Mouse (Mus musculus): ENCODE results near the gene Map4. TPM values are rescaled to one million over a fixed set of nuclear protein-coding genes. Genes with fewer than 3 reads are reported as not detected.

The Map4 gene
- polyA plus RNA-seq, 1 experiment from 2014 or later, result 53.9 TPM

DNA sequence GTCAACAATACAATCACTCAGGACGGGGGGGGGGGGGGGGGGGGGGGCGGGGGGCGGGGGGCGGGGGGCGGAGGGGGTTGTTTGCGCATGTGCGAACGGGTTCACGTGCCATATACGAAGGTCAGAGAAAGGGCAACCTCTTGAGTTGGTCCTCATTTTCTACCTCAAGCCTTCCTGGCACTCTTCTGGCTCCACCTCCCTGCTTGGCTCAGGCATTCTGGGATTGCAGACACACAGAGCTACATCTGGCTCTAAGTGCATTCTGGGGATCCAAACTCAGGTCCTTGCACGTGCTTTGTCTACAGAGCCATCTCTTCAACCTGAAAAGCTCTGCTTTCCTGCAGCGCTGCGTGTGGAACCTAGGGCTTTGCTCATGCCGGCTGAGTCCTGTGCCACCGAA lies 31.9 kb upstream of the Map4 start:
- no peaks in the 10 kb centered on the region for H3K9me3 ChIP-seq (ENCODE audit: low read length)
- ATAC-seq (ENCODE audit: low FRiP score, low TSS enrichment), result no peak
- H3K27ac ChIP-seq (ENCODE audit: low read length), result peak overlapping the region; percentile 46; the same call in 1 of the 2 replicates
- H3K9ac ChIP-seq (replicated peaks; ENCODE audit: low read length), result no peak overlapping the region
- H3K4me2 ChIP-seq (replicated peaks; ENCODE audit: low read depth, low read length), result no peak overlapping the region
- H3K4me1 ChIP-seq (ENCODE audit: insufficient read depth, low read length), result peaks cover 18% of the 10 kb centered on the region
- 57% methylated on average over 9 of the region's 15 CpGs for WGBS
- no peaks in the 10 kb centered on the region for H3K27me3 ChIP-seq (ENCODE audit: insufficient read depth, low read length)
- H3K4me3 ChIP-seq (ENCODE audit: low read length), result no peak overlapping the region
- peaks cover 3% of the 10 kb centered on the region; the same call in 1 of the 2 replicates for H3K36me3 ChIP-seq (ENCODE audit: insufficient read depth, low read length)

DNA sequence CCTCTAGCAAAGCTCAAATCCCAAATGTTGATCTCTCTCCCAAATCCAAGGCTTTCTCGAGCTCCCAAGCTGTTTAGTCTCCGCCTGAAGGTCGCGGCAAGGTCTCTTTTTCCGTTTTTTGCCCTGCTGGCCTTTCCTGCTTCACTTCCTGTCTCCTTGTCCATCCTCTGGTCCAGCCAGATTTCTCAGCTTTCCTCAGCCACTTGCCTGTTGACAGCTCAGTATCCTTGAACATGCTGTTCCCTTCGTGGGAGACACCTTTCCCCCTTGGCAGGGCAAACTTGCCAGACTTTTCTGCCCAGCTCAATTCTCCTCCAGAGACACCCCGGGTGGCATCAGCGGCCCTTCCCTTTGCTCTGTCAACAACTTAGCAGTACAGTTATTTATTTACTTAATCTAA lies 31.5 kb upstream of the Map4 start:
- peak overlapping the region; percentile 46; the same call in 1 of the 2 replicates for H3K27ac ChIP-seq (ENCODE audit: low read length)
- no peak overlapping the region for H3K9ac ChIP-seq (replicated peaks; ENCODE audit: low read length)
- no peak overlapping the region for H3K4me2 ChIP-seq (replicated peaks; ENCODE audit: low read depth, low read length)
- no peaks in the 10 kb centered on the region for H3K27me3 ChIP-seq (ENCODE audit: insufficient read depth, low read length)
- H3K4me1 ChIP-seq (ENCODE audit: insufficient read depth, low read length), result peaks cover 15% of the 10 kb centered on the region
- 55% methylated on average over 8 of the region's 8 CpGs for WGBS
- H3K4me3 ChIP-seq (ENCODE audit: low read length), result no peak overlapping the region
- ATAC-seq (ENCODE audit: low FRiP score, low TSS enrichment), result no peak
- H3K9me3 ChIP-seq (ENCODE audit: low read length), result no peaks in the 10 kb centered on the region
- peaks cover 3% of the 10 kb centered on the region; the same call in 1 of the 2 replicates for H3K36me3 ChIP-seq (ENCODE audit: insufficient read depth, low read length)

DNA sequence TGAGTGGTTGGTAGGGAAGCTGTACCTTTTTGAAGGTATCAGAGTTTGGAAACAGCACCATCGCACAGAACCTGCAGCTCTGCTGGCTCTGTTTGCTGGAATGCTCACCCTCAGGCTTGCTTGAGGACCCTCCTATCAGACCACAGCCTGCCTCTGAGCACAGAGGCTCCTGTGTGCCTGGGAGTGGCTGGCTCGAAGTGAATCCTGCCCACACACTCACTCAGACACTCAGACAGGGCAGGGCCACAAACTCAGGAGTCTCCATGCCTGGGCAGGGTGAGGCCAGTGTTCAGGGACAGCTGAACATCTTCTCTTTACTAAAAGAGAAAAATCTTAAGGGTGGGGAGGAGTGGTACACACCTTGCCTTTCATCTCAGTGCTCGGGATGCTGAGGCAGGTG lies 30.7 kb upstream of the Map4 start:
- no peak overlapping the region for H3K4me2 ChIP-seq (replicated peaks; ENCODE audit: low read depth, low read length)
- H3K27ac ChIP-seq (ENCODE audit: low read length), result no peak overlapping the region
- ATAC-seq (ENCODE audit: low FRiP score, low TSS enrichment), result no peak
- no peak overlapping the region for H3K9ac ChIP-seq (replicated peaks; ENCODE audit: low read length)
- H3K4me3 ChIP-seq (ENCODE audit: low read length), result no peak overlapping the region
- H3K27me3 ChIP-seq (ENCODE audit: insufficient read depth, low read length), result no peaks in the 10 kb centered on the region
- peaks cover 3% of the 10 kb centered on the region; the same call in 1 of the 2 replicates for H3K36me3 ChIP-seq (ENCODE audit: insufficient read depth, low read length)
- 82% methylated on average over 3 of the region's 3 CpGs for WGBS
- no peaks in the 10 kb centered on the region for H3K9me3 ChIP-seq (ENCODE audit: low read length)
- H3K4me1 ChIP-seq (ENCODE audit: insufficient read depth, low read length), result peaks cover 7% of the 10 kb centered on the region; the same call in 1 of the 2 replicates

DNA sequence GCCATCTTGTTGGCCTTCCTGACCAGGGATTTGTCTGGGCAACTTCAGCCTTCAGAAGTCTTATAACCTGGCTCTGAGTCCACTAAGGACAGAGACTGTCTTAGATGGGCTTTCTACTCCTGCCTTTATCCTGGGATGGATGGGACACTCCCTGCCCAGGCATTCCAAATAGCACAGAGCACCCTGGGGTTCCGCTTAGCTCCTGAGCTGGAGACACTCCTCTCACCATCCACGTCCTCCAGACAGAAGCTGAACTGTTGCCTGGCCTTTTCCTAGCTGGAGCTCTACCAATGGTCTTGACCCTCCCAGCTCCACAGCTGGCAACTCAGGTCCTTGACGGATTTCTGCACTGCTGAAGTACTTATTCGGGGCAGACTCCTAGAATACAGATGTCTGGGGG lies 29.0 kb upstream of the Map4 start:
- Histone ChIP-seq H3K4me1 (ENCODE audit: insufficient read depth, low read length) (peaks cover 7% of the 10 kb centered on the region; the same call in 1 of the 2 replicates), H3K4me2 (replicated peaks; ENCODE audit: low read depth, low read length) (no peak overlapping the region), H3K9me3 (ENCODE audit: low read length) (no peaks in the 10 kb centered on the region), H3K36me3 (ENCODE audit: insufficient read depth, low read length) (no peaks in the 10 kb centered on the region), H3K27me3 (ENCODE audit: insufficient read depth, low read length) (no peaks in the 10 kb centered on the region), H3K4me3 (ENCODE audit: low read length) (no peak overlapping the region), H3K9ac (replicated peaks; ENCODE audit: low read length) (no peak overlapping the region), H3K27ac (ENCODE audit: low read length) (no peak overlapping the region)
- 59% methylated on average over 4 of the region's 4 CpGs for WGBS
- ATAC-seq (ENCODE audit: low FRiP score, low TSS enrichment), result no peak

DNA sequence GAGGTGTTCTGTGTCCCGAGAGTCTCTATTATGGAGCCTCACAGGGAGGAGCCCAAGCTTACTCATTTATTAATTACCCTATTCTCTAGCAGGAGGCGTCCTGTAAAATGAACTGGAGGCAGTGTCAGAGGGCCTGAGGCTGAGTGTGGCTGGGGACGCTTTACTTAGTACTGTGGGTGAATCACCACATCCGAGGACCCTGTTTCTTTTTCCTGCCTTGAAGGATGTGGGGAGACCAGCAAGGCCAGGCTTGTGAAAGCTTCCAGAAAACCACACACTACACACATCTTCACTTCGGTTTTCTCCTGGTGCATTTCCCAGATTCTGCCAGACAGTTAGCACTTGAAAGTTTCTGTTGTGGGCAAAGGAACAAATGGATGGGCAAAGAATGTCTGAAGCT lies 28.5 kb upstream of the Map4 start:
- Histone ChIP-seq H3K9me3 (ENCODE audit: low read length) (no peaks in the 10 kb centered on the region), H3K4me2 (replicated peaks; ENCODE audit: low read depth, low read length) (no peak overlapping the region), H3K9ac (replicated peaks; ENCODE audit: low read length) (no peak overlapping the region), H3K27ac (ENCODE audit: low read length) (no peak overlapping the region), H3K4me1 (ENCODE audit: insufficient read depth, low read length) (peaks cover 11% of the 10 kb centered on the region; the same call in 1 of the 2 replicates), H3K36me3 (ENCODE audit: insufficient read depth, low read length) (no peaks in the 10 kb centered on the region), H3K4me3 (ENCODE audit: low read length) (no peak overlapping the region), H3K27me3 (ENCODE audit: insufficient read depth, low read length) (no peaks in the 10 kb centered on the region)
- 51% methylated on average over 5 of the region's 5 CpGs for WGBS
- no peak for ATAC-seq (ENCODE audit: low FRiP score, low TSS enrichment)

DNA sequence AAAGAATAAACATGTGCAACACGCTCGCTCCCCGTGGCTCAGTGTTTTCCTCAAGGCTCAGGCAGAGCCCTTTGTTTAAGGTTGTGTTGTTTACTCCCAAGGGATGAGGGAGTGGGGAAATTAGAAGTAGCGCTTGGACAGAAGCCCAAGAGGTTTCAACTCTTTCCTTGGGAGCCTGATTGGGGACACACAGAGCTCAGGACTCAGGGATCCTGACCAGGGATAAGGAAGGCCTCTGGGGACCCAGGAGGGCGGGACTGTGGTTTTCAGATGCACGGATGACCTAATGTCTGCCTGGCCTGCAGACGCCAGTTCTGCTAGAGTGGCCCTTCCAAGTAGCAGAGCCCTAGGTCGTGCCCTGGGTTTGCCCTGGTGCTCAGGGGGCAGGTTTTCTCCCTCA lies 24.0 kb upstream of the Map4 start:
- no peaks in the 10 kb centered on the region for H3K27me3 ChIP-seq (ENCODE audit: insufficient read depth, low read length)
- H3K4me2 ChIP-seq (replicated peaks; ENCODE audit: low read depth, low read length), result no peak overlapping the region
- no peak overlapping the region for H3K27ac ChIP-seq (ENCODE audit: low read length)
- 45% methylated on average over 8 of the region's 8 CpGs for WGBS
- no peaks in the 10 kb centered on the region for H3K36me3 ChIP-seq (ENCODE audit: insufficient read depth, low read length)
- peak; percentile 35; the same call in 1 of the 2 replicates for ATAC-seq (ENCODE audit: low FRiP score, low TSS enrichment)
- H3K9ac ChIP-seq (replicated peaks; ENCODE audit: low read length), result no peak overlapping the region
- H3K4me3 ChIP-seq (ENCODE audit: low read length), result no peak overlapping the region
- H3K9me3 ChIP-seq (ENCODE audit: low read length), result no peaks in the 10 kb centered on the region
- H3K4me1 ChIP-seq (ENCODE audit: insufficient read depth, low read length), result 0 out of 2 replicates have a peak, but pooled peaks cover 4% of the 10 kb centered on the region

DNA sequence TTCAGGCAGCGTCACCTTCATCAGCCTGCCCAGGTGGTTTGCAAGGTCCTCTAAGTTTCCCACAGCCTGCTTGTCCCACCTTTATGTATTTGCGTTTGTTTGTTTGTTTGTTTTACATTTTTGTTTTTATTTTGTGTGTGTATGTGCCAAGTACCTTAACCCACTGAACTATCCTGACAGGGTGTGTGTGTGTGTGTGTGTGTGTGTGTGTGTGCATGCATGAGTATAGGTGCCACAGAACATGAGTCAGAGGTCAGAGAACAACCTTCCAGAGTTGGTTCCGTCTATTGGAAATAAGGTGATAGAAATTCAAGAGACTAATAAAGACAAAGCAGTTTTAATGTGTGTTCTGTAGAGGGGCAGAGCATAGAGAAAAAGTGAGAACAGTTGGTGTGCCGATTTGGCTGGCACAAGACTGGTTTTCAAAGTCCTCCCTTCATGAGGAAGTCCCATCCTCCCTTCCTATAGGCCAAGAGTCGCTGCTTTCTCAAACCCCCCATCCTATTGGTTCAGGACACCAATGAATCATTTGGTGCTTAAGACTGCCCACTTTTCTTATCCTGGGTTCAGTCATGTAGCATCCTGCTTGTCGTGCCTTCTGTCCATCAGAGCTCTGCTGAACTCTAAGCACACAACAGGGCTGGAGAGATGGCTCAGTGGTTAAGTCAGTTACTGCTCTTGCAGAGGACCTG lies 23.3 kb upstream of the Map4 start:
- no peak for ATAC-seq (ENCODE audit: low FRiP score, low TSS enrichment)
- Histone ChIP-seq H3K4me2 (replicated peaks; ENCODE audit: low read depth, low read length) (no peak overlapping the region), H3K4me3 (ENCODE audit: low read length) (no peak overlapping the region), H3K36me3 (ENCODE audit: insufficient read depth, low read length) (no peaks in the 10 kb centered on the region), H3K27me3 (ENCODE audit: insufficient read depth, low read length) (no peaks in the 10 kb centered on the region), H3K9me3 (ENCODE audit: low read length) (no peaks in the 10 kb centered on the region), H3K4me1 (ENCODE audit: insufficient read depth, low read length) (0 out of 2 replicates have a peak, but pooled peaks cover 4% of the 10 kb centered on the region), H3K9ac (replicated peaks; ENCODE audit: low read length) (no peak overlapping the region), H3K27ac (ENCODE audit: low read length) (no peak overlapping the region)
- WGBS, result 73% methylated on average over 6 of the region's 6 CpGs

DNA sequence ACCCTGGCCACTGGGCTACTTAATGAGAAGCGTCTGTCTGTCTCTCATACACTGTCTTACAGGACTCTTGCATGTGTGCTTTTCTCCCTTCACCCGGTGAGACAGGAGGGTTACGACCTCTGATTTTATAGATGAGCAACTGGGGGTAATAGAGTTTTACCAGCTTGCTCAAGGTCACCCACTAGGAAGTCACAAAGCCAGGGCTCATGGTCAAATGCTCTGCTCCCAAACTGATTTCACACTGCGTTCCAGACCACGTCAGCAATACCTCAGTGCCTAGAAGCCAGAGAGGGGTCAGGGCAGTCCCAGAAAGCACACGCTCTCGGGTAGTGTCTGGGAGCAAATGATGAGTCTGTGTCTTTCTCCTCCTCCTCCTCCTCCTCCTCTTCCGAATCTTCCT lies 22.2 kb upstream of the Map4 start:
- H3K4me2 ChIP-seq (replicated peaks; ENCODE audit: low read depth, low read length), result no peak overlapping the region
- no peaks in the 10 kb centered on the region for H3K9me3 ChIP-seq (ENCODE audit: low read length)
- H3K4me1 ChIP-seq (ENCODE audit: insufficient read depth, low read length), result peaks cover 10% of the 10 kb centered on the region
- 73% methylated on average over 8 of the region's 8 CpGs for WGBS
- no peaks in the 10 kb centered on the region for H3K36me3 ChIP-seq (ENCODE audit: insufficient read depth, low read length)
- no peak for ATAC-seq (ENCODE audit: low FRiP score, low TSS enrichment)
- no peak overlapping the region for H3K27ac ChIP-seq (ENCODE audit: low read length)
- H3K9ac ChIP-seq (replicated peaks; ENCODE audit: low read length), result no peak overlapping the region
- H3K4me3 ChIP-seq (ENCODE audit: low read length), result no peak overlapping the region
- H3K27me3 ChIP-seq (ENCODE audit: insufficient read depth, low read length), result no peaks in the 10 kb centered on the region

DNA sequence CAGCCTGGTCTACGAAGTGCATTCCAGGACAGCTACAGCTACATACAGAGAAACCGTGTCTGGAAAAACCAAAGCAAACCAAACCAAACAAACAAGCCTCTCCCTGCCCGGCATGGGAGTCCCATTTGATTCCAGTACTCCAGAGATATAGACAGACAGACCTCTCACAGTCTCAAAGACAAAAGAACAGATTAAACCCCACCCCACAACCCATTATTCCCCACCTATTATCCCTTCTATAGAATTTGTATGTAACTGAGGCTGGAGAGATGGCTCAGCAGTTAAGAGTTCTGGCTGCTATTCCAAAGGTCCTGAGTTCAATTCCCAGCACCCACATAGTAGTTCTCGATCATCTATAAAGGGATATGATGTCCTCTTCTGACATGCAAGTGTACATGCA lies 21.3 kb upstream of the Map4 start:
- peaks cover 13% of the 10 kb centered on the region for H3K4me1 ChIP-seq (ENCODE audit: insufficient read depth, low read length)
- no peak overlapping the region for H3K4me3 ChIP-seq (ENCODE audit: low read length)
- no peaks in the 10 kb centered on the region for H3K9me3 ChIP-seq (ENCODE audit: low read length)
- WGBS, result 94% methylated on average over 4 of the region's 4 CpGs
- no peak overlapping the region for H3K27ac ChIP-seq (ENCODE audit: low read length)
- H3K36me3 ChIP-seq (ENCODE audit: insufficient read depth, low read length), result no peaks in the 10 kb centered on the region
- ATAC-seq (ENCODE audit: low FRiP score, low TSS enrichment), result no peak
- H3K27me3 ChIP-seq (ENCODE audit: insufficient read depth, low read length), result no peaks in the 10 kb centered on the region
- no peak overlapping the region for H3K9ac ChIP-seq (replicated peaks; ENCODE audit: low read length)
- no peak overlapping the region for H3K4me2 ChIP-seq (replicated peaks; ENCODE audit: low read depth, low read length)

DNA sequence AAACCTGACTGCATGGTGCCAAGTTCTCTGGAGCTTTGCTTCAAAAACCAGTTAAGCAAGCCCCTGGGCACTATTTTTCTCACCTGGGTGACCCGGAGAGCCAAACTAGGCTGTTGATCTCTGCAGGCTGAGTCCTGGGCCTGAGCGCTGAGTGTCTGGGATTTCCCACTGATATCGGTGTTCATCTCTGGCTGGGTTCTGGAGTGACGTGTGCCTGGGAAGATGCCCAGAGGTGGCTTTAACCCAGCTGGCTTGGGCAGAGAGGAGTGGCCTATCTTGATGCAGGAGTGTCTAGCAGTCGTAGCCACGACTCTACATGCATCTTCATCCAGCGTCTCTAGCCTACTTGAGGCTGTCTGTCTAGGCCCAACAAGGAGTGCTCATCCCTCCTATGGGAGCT lies 19.5 kb upstream of the Map4 start:
- 81% methylated on average over 7 of the region's 7 CpGs for WGBS
- no peak overlapping the region for H3K27ac ChIP-seq (ENCODE audit: low read length)
- ATAC-seq (ENCODE audit: low FRiP score, low TSS enrichment), result no peak
- no peak overlapping the region for H3K4me2 ChIP-seq (replicated peaks; ENCODE audit: low read depth, low read length)
- H3K36me3 ChIP-seq (ENCODE audit: insufficient read depth, low read length), result no peaks in the 10 kb centered on the region
- H3K4me3 ChIP-seq (ENCODE audit: low read length), result no peak overlapping the region
- no peaks in the 10 kb centered on the region for H3K27me3 ChIP-seq (ENCODE audit: insufficient read depth, low read length)
- no peak overlapping the region for H3K9ac ChIP-seq (replicated peaks; ENCODE audit: low read length)
- H3K4me1 ChIP-seq (ENCODE audit: insufficient read depth, low read length), result peaks cover 13% of the 10 kb centered on the region
- H3K9me3 ChIP-seq (ENCODE audit: low read length), result no peaks in the 10 kb centered on the region
